Mouse (Mus musculus) lung, postnatal 14 days (tissue): ENCODE measurements around the gene Mgat4c.

Source experiments
- DNase-seq: peaks from one replicate; pipeline ENCODE4 v3.0.0; 2021

Gene Mgat4c

GRCm38 (mm10) chr10:101681437-101681912 is at the start of gene Mgat4c:
Gene Mgat4c, plus strand, starts transcription at chr10:101681487.
- no peak for DNase-seq

- no peak for DNase-seq
Measured at GRCm38 (mm10) chr10:101635266-101635665, 46.0 kb upstream of the Mgat4c start.

GRCm38 (mm10) chr10:101641048-101641447 is 40.2 kb upstream of the Mgat4c start:
- no peak for DNase-seq

DNA sequence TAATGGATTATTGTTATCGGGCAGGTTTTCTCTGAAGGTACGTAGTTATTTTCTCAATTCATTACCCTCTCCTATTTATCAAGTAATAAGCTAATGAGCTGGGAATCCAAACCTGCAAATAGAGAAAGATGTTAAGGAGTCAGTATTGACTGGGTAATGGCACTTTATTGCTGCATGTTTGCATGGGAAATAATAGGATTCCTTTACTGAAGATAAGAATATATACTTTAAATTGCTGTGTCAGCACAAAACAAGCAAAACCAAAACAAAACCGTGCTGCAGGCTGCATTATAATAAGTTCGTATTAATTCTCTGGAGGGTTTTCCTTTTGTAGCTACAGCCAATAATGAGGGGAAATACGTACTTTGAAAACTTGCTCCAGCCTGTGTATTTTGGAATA is 627 bp downstream of the Mgat4c start:
- no peak for DNase-seq

GRCm38 (mm10) chr10:101761828-101762227 is 80.5 kb downstream of the Mgat4c start:
- DNase-seq, result no peak

DNA sequence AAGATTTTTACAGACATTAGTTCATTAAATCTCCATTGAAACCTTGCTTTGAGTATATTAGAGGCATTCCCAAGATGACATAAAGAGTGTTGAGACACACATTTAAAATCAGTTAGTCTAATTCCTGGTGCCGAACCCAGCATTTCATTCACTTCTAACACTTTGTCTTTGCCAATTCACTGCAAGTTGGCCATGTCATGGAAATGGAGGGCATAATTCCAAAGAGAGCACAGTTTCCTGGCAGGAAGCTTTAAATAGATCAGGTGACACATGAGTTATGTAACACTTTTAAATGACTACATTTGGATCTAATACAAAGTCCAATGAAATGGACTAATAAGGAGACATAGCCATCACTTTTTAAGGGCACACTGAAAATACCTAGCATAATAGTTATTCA is 89.4 kb downstream of the Mgat4c start:
- DNase-seq, result no peak

GRCm38 (mm10) chr10:101771157-101771556 is 89.9 kb downstream of the Mgat4c start:
- DNase-seq, result no peak

- DNase-seq, result no peak
Measured at GRCm38 (mm10) chr10:101783161-101783744, 102.0 kb downstream of the Mgat4c start.

- DNase-seq, result no peak
Measured at GRCm38 (mm10) chr10:101795507-101795906, 114.2 kb downstream of the Mgat4c start.

DNA sequence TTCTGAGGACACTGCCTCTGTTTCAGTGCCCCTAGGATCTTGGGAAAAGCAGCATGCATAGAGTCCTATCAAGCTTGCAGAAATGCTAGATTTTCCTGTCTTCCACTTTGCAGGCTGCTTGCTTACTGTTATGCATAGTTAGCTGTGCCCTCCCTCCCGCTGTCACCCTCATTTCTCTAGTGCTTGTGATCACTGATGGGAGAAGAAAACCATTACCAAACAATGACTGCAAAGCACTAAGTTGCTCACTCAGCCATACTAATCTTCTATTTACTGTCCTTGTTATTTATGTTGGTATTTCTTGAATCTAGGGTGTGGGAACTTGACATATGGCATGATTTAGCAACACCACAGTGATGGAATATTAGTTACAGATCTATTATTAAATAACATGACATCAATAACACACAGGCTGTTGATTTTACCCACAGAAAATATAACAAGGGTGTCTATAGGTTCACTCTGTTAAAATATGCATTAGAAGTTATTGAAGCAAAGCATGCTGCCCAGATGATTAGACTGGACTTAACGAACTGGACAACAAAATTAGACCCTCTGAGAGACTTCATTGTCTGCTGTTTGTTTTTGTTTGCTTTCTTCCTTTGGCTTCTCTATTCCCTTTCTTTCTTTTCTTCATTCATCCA is 117.7 kb downstream of the Mgat4c start:
- no peak for DNase-seq

- DNase-seq, result no peak
Measured at GRCm38 (mm10) chr10:101808768-101809167, 127.5 kb downstream of the Mgat4c start.

- no peak for DNase-seq
Measured at GRCm38 (mm10) chr10:101816902-101817301, 135.6 kb downstream of the Mgat4c start.

- DNase-seq, result no peak
Measured at GRCm38 (mm10) chr10:101827944-101828343, 146.7 kb downstream of the Mgat4c start.

DNA sequence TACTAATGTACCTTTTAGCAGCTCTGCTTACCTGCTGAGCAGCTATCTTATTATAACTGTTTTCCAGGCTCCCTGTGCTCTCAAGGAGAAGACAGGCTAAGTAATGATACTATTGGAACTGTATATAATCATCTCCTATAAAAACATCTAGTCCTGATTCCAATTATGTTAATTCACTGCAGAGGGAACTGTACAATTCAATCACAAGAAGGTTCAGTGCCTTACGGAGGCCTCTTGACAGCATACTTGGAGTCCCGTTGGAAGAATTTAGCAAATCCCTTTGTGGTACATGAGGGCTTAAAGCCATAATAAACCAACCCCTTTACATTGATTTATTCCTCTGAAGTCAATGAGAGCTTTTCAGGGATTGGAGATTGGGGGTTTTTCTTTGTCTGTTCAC is 174.8 kb downstream of the Mgat4c start:
- DNase-seq, result no peak

DNA sequence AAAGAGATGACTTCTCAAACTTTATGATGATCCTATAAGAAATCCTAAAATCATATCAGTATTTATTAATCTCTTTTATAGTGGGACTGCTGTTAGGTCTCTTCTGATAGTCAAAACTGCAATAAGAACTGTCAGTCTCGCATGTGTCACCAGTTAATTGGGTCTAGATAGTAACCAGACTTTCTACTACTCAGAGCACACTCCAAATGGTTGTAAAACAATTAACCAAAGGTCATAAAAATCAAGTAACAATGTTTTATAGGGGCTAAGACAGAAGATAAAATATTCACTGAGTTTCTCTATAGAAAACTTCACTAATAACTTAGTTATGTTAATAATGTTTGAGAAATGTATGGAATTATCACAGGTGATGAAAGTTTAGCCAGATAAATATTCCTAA is 208.6 kb downstream of the Mgat4c start:
- no peak for DNase-seq

GRCm38 (mm10) chr10:101917328-101917814 is 236.1 kb downstream of the Mgat4c start:
- DNase-seq, result no peak

GRCm38 (mm10) chr10:101997612-101998011 is 316.3 kb downstream of the Mgat4c start:
- no peak for DNase-seq

DNA sequence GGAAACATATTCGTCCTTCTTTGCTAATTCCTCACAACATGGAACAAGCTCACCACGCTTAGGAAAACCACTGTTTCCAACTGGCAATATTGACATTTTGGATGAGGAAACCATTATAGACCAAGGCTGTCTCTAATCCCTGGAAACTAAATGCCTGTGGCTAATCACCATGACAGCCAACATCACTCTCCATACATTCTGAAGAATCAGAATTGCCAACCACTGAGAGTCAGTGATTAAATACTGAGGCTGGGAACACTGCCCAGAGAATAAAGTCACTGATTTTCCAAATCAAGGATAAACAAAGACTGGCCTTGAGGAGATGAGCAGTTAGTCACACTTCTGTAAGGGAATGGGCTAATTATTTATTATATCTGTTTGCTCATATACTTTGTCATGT is 361.2 kb downstream of the Mgat4c start:
- DNase-seq, result no peak

- no peak for DNase-seq
Measured at GRCm38 (mm10) chr10:102056218-102056617, 374.9 kb downstream of the Mgat4c start.

GRCm38 (mm10) chr10:102056975-102057565 is 375.8 kb downstream of the Mgat4c start:
- no peak for DNase-seq

DNA sequence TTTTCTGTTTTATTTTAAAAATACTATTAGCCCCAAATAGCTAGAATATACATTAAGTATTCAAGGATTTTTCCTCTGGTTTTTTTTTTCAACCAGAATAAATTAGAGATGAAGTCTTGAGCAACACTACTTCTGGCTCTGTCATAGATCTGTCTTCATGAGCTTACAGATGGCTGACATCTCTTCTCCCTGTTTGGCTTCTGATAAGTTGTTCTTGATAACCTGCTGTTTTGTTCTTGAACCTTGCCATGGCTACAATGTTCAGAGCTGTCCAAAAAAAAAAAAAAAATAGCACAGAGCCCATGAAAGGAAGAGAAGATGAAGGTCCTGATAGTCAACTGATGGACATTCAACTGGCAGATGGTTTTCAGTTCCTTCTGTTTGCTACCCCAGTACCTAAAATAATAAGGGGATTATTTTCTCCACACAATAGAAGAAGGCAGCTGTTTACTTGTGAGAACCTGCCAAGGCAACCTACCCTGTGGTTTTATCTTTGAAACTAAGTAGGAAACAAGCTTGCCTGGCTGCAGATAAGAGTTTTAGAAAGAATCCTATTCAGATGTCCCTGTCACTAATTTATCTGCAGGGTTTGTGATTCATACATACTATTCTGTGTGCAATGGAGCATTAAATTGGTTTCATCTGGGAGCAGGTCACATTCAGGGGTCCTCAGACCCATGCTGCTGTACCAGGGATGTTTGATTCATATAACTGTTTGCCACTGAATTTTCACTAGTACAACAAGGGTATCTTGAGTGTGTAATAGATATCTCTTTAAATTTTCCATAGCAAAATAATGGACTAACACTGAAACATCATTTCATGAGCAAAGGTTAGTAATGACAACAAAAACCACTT is 393.5 kb downstream of the Mgat4c start:
- no peak for DNase-seq

- DNase-seq, result no peak
Measured at GRCm38 (mm10) chr10:102123153-102123552, 441.9 kb downstream of the Mgat4c start.

GRCm38 (mm10) chr10:102127340-102127739 is 446.1 kb downstream of the Mgat4c start:
- no peak for DNase-seq
